Mouse (Mus musculus): ENCODE results near the gene Baz2b.

The Baz2b gene

GRCm38 (mm10) chr2:60126831-60127230, 82.8 kb downstream of the Baz2b start:
- peak; percentile 70 for DNase-seq

GRCm38 (mm10) chr2:60126292-60126691, 83.3 kb downstream of the Baz2b start:
- DNase-seq, result no peak

GRCm38 (mm10) chr2:60125049-60126004, 84.3 kb downstream of the Baz2b start:
- DNase-seq, result peak; percentile 82

GRCm38 (mm10) chr2:60124648-60125048, 85.0 kb downstream of the Baz2b start:
- peak; percentile 73 for DNase-seq

GRCm38 (mm10) chr2:60123911-60124647, 85.6 kb downstream of the Baz2b start:
- DNase-seq, result no peak

GRCm38 (mm10) chr2:60123061-60123874, 86.4 kb downstream of the Baz2b start:
- DNase-seq, result no peak

- DNase-seq, result peak; percentile 47
Measured at GRCm38 (mm10) chr2:60122188-60122587, 87.5 kb downstream of the Baz2b start.

- DNase-seq, result no peak
Measured at GRCm38 (mm10) chr2:60120681-60121080, 89.0 kb downstream of the Baz2b start.

- no peak for DNase-seq
Measured at GRCm38 (mm10) chr2:60118684-60119558, 90.7 kb downstream of the Baz2b start.

GRCm38 (mm10) chr2:60117867-60118266, 91.8 kb downstream of the Baz2b start:
- no peak for DNase-seq

GRCm38 (mm10) chr2:60115891-60116554, 93.6 kb downstream of the Baz2b start:
- no peak for DNase-seq

GRCm38 (mm10) chr2:60114901-60115300, 94.7 kb downstream of the Baz2b start:
- no peak for DNase-seq

GRCm38 (mm10) chr2:60113661-60114560, 95.7 kb downstream of the Baz2b start:
- no peak for DNase-seq

- no peak for DNase-seq
Measured at GRCm38 (mm10) chr2:60112116-60112515, 97.5 kb downstream of the Baz2b start.

- DNase-seq, result no peak
Measured at GRCm38 (mm10) chr2:60109001-60109400, 100.6 kb downstream of the Baz2b start.

GRCm38 (mm10) chr2:60096625-60097024, 113.0 kb downstream of the Baz2b start:
- no peak for DNase-seq

- DNase-seq, result no peak
Measured at GRCm38 (mm10) chr2:60090280-60090679, 119.4 kb downstream of the Baz2b start.

GRCm38 (mm10) chr2:60089528-60090247, 120.0 kb downstream of the Baz2b start:
- DNase-seq, result no peak

- no peak for DNase-seq
Measured at GRCm38 (mm10) chr2:60088785-60089527, 120.7 kb downstream of the Baz2b start.
